Mouse (Mus musculus): ENCODE data around the gene Pink1. TPM values are rescaled to one million over a fixed set of nuclear protein-coding genes. Genes with fewer than 3 reads are reported as not detected.

Pink1 gene
- total RNA-seq, 2 experiments from 2014 or later, result 259 to 277 TPM

GRCm38 (mm10) chr4:138320711-138321110, 5.4 kb downstream of the Pink1 start:
- no peak for DNase-seq
- intact Hi-C loops (cut with DNase I; ENCODE audit: low total_unique reads), result no loop called here

- peak; percentile 79 for DNase-seq
- intact Hi-C loops (cut with DNase I; ENCODE audit: low total_unique reads), result no loop called here
Measured at GRCm38 (mm10) chr4:138319508-138319907, 6.6 kb downstream of the Pink1 start.

- no peak for DNase-seq
- intact Hi-C loops (cut with DNase I; ENCODE audit: low total_unique reads), result no loop called here
Measured at GRCm38 (mm10) chr4:138318509-138319266, 7.4 kb downstream of the Pink1 start.

GRCm38 (mm10) chr4:138316369-138316768, 9.7 kb downstream of the Pink1 start:
- no peak for DNase-seq
- intact Hi-C loops (cut with DNase I; ENCODE audit: low total_unique reads), result no loop called here

- no peak for DNase-seq
- intact Hi-C loops (cut with DNase I; ENCODE audit: low total_unique reads), result no loop called here
Measured at GRCm38 (mm10) chr4:138315781-138316180, 10.3 kb downstream of the Pink1 start.

- DNase-seq, result no peak
- intact Hi-C loops (cut with DNase I; ENCODE audit: low total_unique reads), result no loop called here
Measured at GRCm38 (mm10) chr4:138313795-138314194, 12.3 kb downstream of the Pink1 start.

GRCm38 (mm10) chr4:138313021-138313420, 13.1 kb downstream of the Pink1 start:
- no peak for DNase-seq
- intact Hi-C loops (cut with DNase I; ENCODE audit: low total_unique reads), result no loop called here

GRCm38 (mm10) chr4:138312105-138312504, 14.0 kb downstream of the Pink1 start:
- intact Hi-C loops (cut with DNase I; ENCODE audit: low total_unique reads), result no loop called here
- no peak for DNase-seq

GRCm38 (mm10) chr4:138311595-138311994, 14.5 kb downstream of the Pink1 start:
- DNase-seq, result no peak
- intact Hi-C loops (cut with DNase I; ENCODE audit: low total_unique reads), result no loop called here

- intact Hi-C loops (cut with DNase I; ENCODE audit: low total_unique reads), result no loop called here
- DNase-seq, result no peak
Measured at GRCm38 (mm10) chr4:138310311-138310910, 15.7 kb downstream of the Pink1 start.

- intact Hi-C loops (cut with DNase I; ENCODE audit: low total_unique reads), result no loop called here
Measured at GRCm38 (mm10) chr4:138307739-138308138, 18.4 kb downstream of the Pink1 start.

GRCm38 (mm10) chr4:138307025-138307424, 19.1 kb downstream of the Pink1 start:
- intact Hi-C loops (cut with DNase I; ENCODE audit: low total_unique reads), result no loop called here
- DNase-seq, result no peak

More at GRCm38 (mm10) chr4:138307739-138308138, 18.4 kb downstream of the Pink1 start:
- no peak for DNase-seq

GRCm38 (mm10) chr4:138304340-138305104, 21.6 kb downstream of the Pink1 start, which contains the start of gene Ddost:
Gene Ddost (plus strand): TSS chr4:138304730.
- peak; percentile 99 for DNase-seq
- intact Hi-C loops (cut with DNase I; ENCODE audit: low total_unique reads), result no loop called here

- intact Hi-C loops (cut with DNase I; ENCODE audit: low total_unique reads), result no loop called here
Measured at GRCm38 (mm10) chr4:138303742-138304141, 22.4 kb downstream of the Pink1 start.

GRCm38 (mm10) chr4:138303011-138303410, 23.1 kb downstream of the Pink1 start:
- no peak for DNase-seq
- intact Hi-C loops (cut with DNase I; ENCODE audit: low total_unique reads), result no loop called here

More at GRCm38 (mm10) chr4:138303742-138304141, 22.4 kb downstream of the Pink1 start:
- no peak for DNase-seq

GRCm38 (mm10) chr4:138301271-138301780, 24.8 kb downstream of the Pink1 start:
- DNase-seq, result no peak
- intact Hi-C loops (cut with DNase I; ENCODE audit: low total_unique reads), result no loop called here

- DNase-seq, result no peak
- intact Hi-C loops (cut with DNase I; ENCODE audit: low total_unique reads), result no loop called here
Measured at GRCm38 (mm10) chr4:138293949-138294550, 32.1 kb downstream of the Pink1 start.

- DNase-seq, result no peak
- intact Hi-C loops (cut with DNase I; ENCODE audit: low total_unique reads), result no loop called here
Measured at GRCm38 (mm10) chr4:138293261-138293948, 32.7 kb downstream of the Pink1 start.

GRCm38 (mm10) chr4:138292028-138292427, 34.1 kb downstream of the Pink1 start:
- no peak for DNase-seq

More at GRCm38 (mm10) chr4:138292028-138292427, 34.1 kb downstream of the Pink1 start:
- intact Hi-C loops (cut with DNase I; ENCODE audit: low total_unique reads), result no loop called here

Data from gastrocnemius, postnatal 14 days (tissue).